ENCODE assay signal across 8 mouse cellular contexts in the genomic region with DNA sequence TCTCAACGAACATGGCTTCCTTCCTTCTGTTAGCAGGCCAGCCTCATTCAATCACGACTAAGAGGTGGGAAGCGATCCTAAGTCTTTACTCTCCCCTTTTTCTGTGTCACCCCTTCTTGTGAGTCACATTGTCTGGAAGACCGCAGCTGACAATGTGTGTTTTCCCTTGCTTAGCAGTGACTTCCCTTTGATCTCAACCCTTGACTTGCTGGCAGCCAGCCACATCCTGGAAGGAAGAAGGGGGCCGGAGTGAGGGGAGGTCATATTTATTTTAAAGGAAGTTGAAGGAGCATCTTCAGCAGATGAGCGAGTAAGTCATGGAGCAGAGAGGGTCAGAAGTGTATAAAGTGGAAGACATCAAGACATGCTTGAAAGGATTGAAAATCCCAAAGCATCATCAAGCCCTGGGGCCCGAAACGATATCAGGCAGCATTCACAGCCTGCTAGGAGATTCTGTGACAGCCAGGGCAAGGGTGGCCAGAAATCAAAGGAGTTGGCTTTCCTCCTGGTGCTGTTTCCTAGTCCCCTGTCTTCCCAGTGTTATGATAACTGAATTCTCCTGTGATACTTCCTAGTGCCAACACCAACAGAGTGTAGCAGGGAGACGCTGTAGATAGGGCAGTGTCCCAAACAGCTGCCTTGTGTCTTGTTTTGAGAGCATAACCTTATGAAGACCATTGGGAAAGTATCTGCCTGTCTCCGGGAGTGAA.
DNase-seq lines count a peak whose midpoint lies in the region; ATAC-seq and TF ChIP-seq lines count a peak whose summit lies in the region.

No protein-coding gene starts in this region.

- no peak for TF ChIP-seq CTCF in liver, postnatal 0 days (IDR thresholded peaks at IDR 0.05; ENCODE audit: low read depth)
- TF ChIP-seq CTCF in stomach, postnatal 0 days (IDR thresholded peaks at IDR 0.05; ENCODE audit: low read depth) = no peak

- H3K4me2 ChIP-seq in liver, postnatal 0 days (ENCODE audit: low read depth, low read length) = no peak overlapping the region
- 0 out of 2 replicates have a peak overlapping the region, but pooled peaks have one; percentile 3 for H3K4me2 ChIP-seq in stomach, postnatal 0 days (replicated peaks; ENCODE audit: low read depth)

- no peaks in the 10 kb centered on the region for H3K27me3 ChIP-seq in liver, postnatal 0 days (ENCODE audit: insufficient read depth, low read length)
- no peaks in the 10 kb centered on the region for H3K27me3 ChIP-seq in stomach, postnatal 0 days (ENCODE audit: control insufficient read depth, insufficient read depth, low read length)

- ATAC-seq in liver, postnatal 0 days = peak; percentile 74
- ATAC-seq in stomach, postnatal 0 days (ENCODE audit: low FRiP score, low TSS enrichment) = no peak; the same call in 1 of the 2 replicates

- DNase-seq in urinary bladder, postnatal 14 days (ENCODE audit: low spot score) = peak; percentile 22
- no peak for DNase-seq in urinary bladder, postnatal 10 days (ENCODE audit: low spot score)
- DNase-seq in heart, postnatal 4 days = peak; percentile 77
- peak; percentile 44 for DNase-seq in liver, postnatal 0 days
- DNase-seq in stomach, postnatal 0 days (ENCODE audit: low spot score) = no peak
- DNase-seq in layer of hippocampus, adult 18-20 months (ENCODE audit: low spot score in 2 of 2) = no peak
- DNase-seq in urinary bladder, adult 18-20 months (ENCODE audit: low spot score in 2 of 2) = no peak
- DNase-seq in natural killer cell, adult 2 months (ENCODE audit: low spot score in 2 of 2) = no peak

- H3K27ac ChIP-seq in liver, postnatal 0 days (ENCODE audit: low read depth) = peak overlapping the region; percentile 55
- no peak overlapping the region for H3K27ac ChIP-seq in stomach, postnatal 0 days (replicated peaks)

- H3K9ac ChIP-seq in liver, postnatal 0 days (replicated peaks) = no peak overlapping the region
- H3K9ac ChIP-seq in stomach, postnatal 0 days (ENCODE audit: low read length) = no peak overlapping the region

- H3K4me3 ChIP-seq in liver, postnatal 0 days (ENCODE audit: low read depth, low read length) = no peak overlapping the region
- H3K4me3 ChIP-seq in stomach, postnatal 0 days (ENCODE audit: low read depth, low read length) = no peak overlapping the region

- no peaks in the 10 kb centered on the region for H3K4me1 ChIP-seq in liver, postnatal 0 days (ENCODE audit: insufficient read depth)
- no peaks in the 10 kb centered on the region for H3K4me1 ChIP-seq in stomach, postnatal 0 days (replicated peaks; ENCODE audit: control insufficient read depth, insufficient read depth)

- peak; percentile 52; the same call in 1 of the 2 replicates for TF ChIP-seq EP300 in liver, postnatal 0 days (IDR thresholded peaks at IDR 0.05; ENCODE audit: low read depth)
- TF ChIP-seq EP300 in stomach, postnatal 0 days (optimal IDR thresholded peaks at IDR 0.05) = no peak

- H3K9me3 ChIP-seq in liver, postnatal 0 days (ENCODE audit: low read length) = no peaks in the 10 kb centered on the region
- no peaks in the 10 kb centered on the region for H3K9me3 ChIP-seq in stomach, postnatal 0 days (ENCODE audit: control insufficient read depth, low read length)

- no peaks in the 10 kb centered on the region for H3K36me3 ChIP-seq in liver, postnatal 0 days (replicated peaks; ENCODE audit: insufficient read depth, low read length)
- no peaks in the 10 kb centered on the region for H3K36me3 ChIP-seq in stomach, postnatal 0 days (ENCODE audit: control insufficient read depth, insufficient read depth, low read length)

- WGBS in liver, postnatal 0 days (ENCODE audit: insufficient replicate concordance) = 29% methylated on average over 10 of the region's 10 CpGs
- 33% methylated on average over 10 of the region's 10 CpGs for WGBS in stomach, postnatal 0 days

Comparison
In these comparisons a context has a peak if more than half of its experiments do, and no peak if none do; other contexts are left out.
1. DNase-seq: peak in urinary bladder, postnatal 14 days (single experiment), heart, postnatal 4 days (single experiment) and liver, postnatal 0 days (single experiment); none in urinary bladder, postnatal 10 days (single experiment), stomach, postnatal 0 days (single experiment), layer of hippocampus, adult 18-20 months (0 of 2), urinary bladder, adult 18-20 months (0 of 2) and natural killer cell, adult 2 months (0 of 2).